Mouse (Mus musculus): ENCODE data around the gene Rabggta.
"Not testable (repeated sequence)": the region's sequence is repeated elsewhere in the genome, so short reads cannot be mapped to it uniquely, and the experiment has no call there.

GRCm38 (mm10) chr14:55760156-55760555, 38.1 kb upstream of the Rabggta start:
- TF ChIP-seq CTCF (IDR thresholded peaks at IDR 0.05; ENCODE audit: borderline replicate concordance, insufficient read depth, low read depth, low read length) = peak; percentile 53
- not testable (repeated sequence) for TF ChIP-seq POLR2A (IDR thresholded peaks at IDR 0.05; ENCODE audit: borderline replicate concordance, insufficient read depth, low read length)
